ENCODE assay signal across 24 mouse cellular contexts in genomic region chr9:85266847-85267246, GRCm38 (mm10). TPM values are rescaled to one million over a fixed set of nuclear protein-coding genes. Genes with fewer than 3 reads are reported as not detected.
"Had no signal": no experiment of that assay in that cellular context is flagged by ENCODE, and none has a peak within 500 bp of the region (broad histone marks: within the 10 kb centered on the region; RNA-seq: fewer than 3 reads in every experiment).

No protein-coding gene starts in this region.

- H3K27me3 ChIP-seq: neural tube, embryonic 15.5 days; stomach, embryonic 15.5 days had no signal

- H3K27ac ChIP-seq: neural tube, embryonic 15.5 days; stomach, embryonic 15.5 days; stomach, postnatal 0 days had no signal

- H3K4me1 ChIP-seq: neural tube, embryonic 15.5 days; stomach, embryonic 15.5 days had no signal

- DNase-seq: retina, postnatal 1 day; right cerebral cortex, adult 18-20 months; right cerebral cortex, postnatal 14 days; right cerebral cortex, postnatal 25 days; right cerebral cortex, postnatal 4 days; spleen, adult 18-20 months; thymus, adult 18-20 months; thymus, adult 2 months; thymus, postnatal 14 days; thymus, postnatal 25 days; thymus, postnatal 36 days; thymus, postnatal 4 days had no signal

- H3K4me3 ChIP-seq: neural tube, embryonic 15.5 days; stomach, embryonic 15.5 days had no signal

- H3K4me2 ChIP-seq: neural tube, embryonic 15.5 days; stomach, embryonic 15.5 days had no signal

- H3K36me3 ChIP-seq: neural tube, embryonic 15.5 days; stomach, embryonic 15.5 days had no signal

- H3K9ac ChIP-seq: neural tube, embryonic 15.5 days; stomach, embryonic 15.5 days had no signal

- H3K9me3 ChIP-seq: neural tube, embryonic 15.5 days; stomach, embryonic 15.5 days had no signal

RNA-seq across cellular contexts. Expression of gene Gm11114, which starts 45.7 kb away (rescaled TPM):
- total RNA-seq: neutrophil, adult 5-6 weeks had no signal
- polyA plus RNA-seq: neural tube, embryonic 14.5 days; neural tube, embryonic 15.5 days; small intestine, adult 2 months; spleen, adult 2 months; stomach, embryonic 14.5 days; stomach, embryonic 15.5 days; stomach, embryonic 16.5 days; stomach, postnatal 0 days; testis, adult 2 months; thymus, adult 2 months; thymus, postnatal 0 days; urinary bladder, adult 2 months had no signal
